Mouse (Mus musculus): ENCODE measurements around the gene Galntl5. TPM values are rescaled to one million over a fixed set of nuclear protein-coding genes. Genes with fewer than 3 reads are reported as not detected.

Galntl5 gene
- polyA plus RNA-seq, 1 experiment, result not detected

GRCm38 (mm10) chr5:25245806-25246472 is 64.7 kb downstream of the Galntl5 start:
- Histone ChIP-seq H3K4me3 (replicated peaks) (no peak overlapping the region), H3K27me3 (replicated peaks) (no peaks in the 10 kb centered on the region)
- TF ChIP-seq GATA1 (IDR thresholded peaks at IDR 0.05; ENCODE audit: borderline replicate concordance, low read length) (no peak), FLI1 (IDR thresholded peaks at IDR 0.05; ENCODE audit: low read length) (no peak)

GRCm38 (mm10) chr5:25246473-25246865 is 65.2 kb downstream of the Galntl5 start:
- H3K4me1 ChIP-seq, result peaks cover 7% of the 10 kb centered on the region
- no peaks in the 10 kb centered on the region for H3K27me3 ChIP-seq (replicated peaks)
- H3K36me3 ChIP-seq (replicated peaks; ENCODE audit: low read length), result peaks cover 14% of the 10 kb centered on the region
- TF ChIP-seq FLI1 (IDR thresholded peaks at IDR 0.05; ENCODE audit: low read length) (no peak), GATA1 (IDR thresholded peaks at IDR 0.05; ENCODE audit: borderline replicate concordance, low read length) (no peak)
- H3K4me3 ChIP-seq (replicated peaks), result no peak overlapping the region
- H3K9me3 ChIP-seq, result no peaks in the 10 kb centered on the region

More at GRCm38 (mm10) chr5:25245806-25246472, 64.7 kb downstream of the Galntl5 start:
- Histone ChIP-seq H3K9me3 (no peaks in the 10 kb centered on the region), H3K4me1 (peaks cover 7% of the 10 kb centered on the region), H3K36me3 (replicated peaks; ENCODE audit: low read length) (peaks cover 11% of the 10 kb centered on the region)

- peaks cover 20% of the 10 kb centered on the region for H3K36me3 ChIP-seq (replicated peaks; ENCODE audit: low read length)
- H3K9me3 ChIP-seq, result no peaks in the 10 kb centered on the region
- peaks cover 7% of the 10 kb centered on the region for H3K4me1 ChIP-seq
- TF ChIP-seq GATA1 (IDR thresholded peaks at IDR 0.05; ENCODE audit: borderline replicate concordance, low read length) (no peak), FLI1 (IDR thresholded peaks at IDR 0.05; ENCODE audit: low read length) (no peak)
- no peaks in the 10 kb centered on the region for H3K27me3 ChIP-seq (replicated peaks)
- no peak overlapping the region for H3K4me3 ChIP-seq (replicated peaks)
Measured at GRCm38 (mm10) chr5:25247036-25247435, 65.8 kb downstream of the Galntl5 start.

GRCm38 (mm10) chr5:25252423-25252822 is 71.2 kb downstream of the Galntl5 start:
- no peak overlapping the region for H3K4me3 ChIP-seq (replicated peaks)
- TF ChIP-seq GATA1 (IDR thresholded peaks at IDR 0.05; ENCODE audit: borderline replicate concordance, low read length), result no peak
- no peaks in the 10 kb centered on the region for H3K27me3 ChIP-seq (replicated peaks)
- H3K9me3 ChIP-seq, result no peaks in the 10 kb centered on the region
- H3K4me1 ChIP-seq, result 0 out of 2 replicates have a peak, but pooled peaks cover 4% of the 10 kb centered on the region
- peaks cover 58% of the 10 kb centered on the region for H3K36me3 ChIP-seq (replicated peaks; ENCODE audit: low read length)

- peaks cover 63% of the 10 kb centered on the region for H3K36me3 ChIP-seq (replicated peaks; ENCODE audit: low read length)
- H3K4me1 ChIP-seq, result 0 out of 2 replicates have a peak, but pooled peaks cover 4% of the 10 kb centered on the region
- no peaks in the 10 kb centered on the region for H3K9me3 ChIP-seq
- H3K4me3 ChIP-seq (replicated peaks), result no peak overlapping the region
- H3K27me3 ChIP-seq (replicated peaks), result no peaks in the 10 kb centered on the region
- TF ChIP-seq FLI1 (IDR thresholded peaks at IDR 0.05; ENCODE audit: low read length) (no peak), GATA1 (IDR thresholded peaks at IDR 0.05; ENCODE audit: borderline replicate concordance, low read length) (no peak)
Measured at GRCm38 (mm10) chr5:25252825-25253544, 71.7 kb downstream of the Galntl5 start.

- Histone ChIP-seq H3K4me1 (0 out of 2 replicates have a peak, but pooled peaks cover 4% of the 10 kb centered on the region), H3K36me3 (replicated peaks; ENCODE audit: low read length) (peaks cover 78% of the 10 kb centered on the region), H3K4me3 (replicated peaks) (no peak overlapping the region), H3K27me3 (replicated peaks) (no peaks in the 10 kb centered on the region), H3K9me3 (no peaks in the 10 kb centered on the region)
- TF ChIP-seq GATA1 (IDR thresholded peaks at IDR 0.05; ENCODE audit: borderline replicate concordance, low read length), result no peak
- TF ChIP-seq FLI1 (IDR thresholded peaks at IDR 0.05; ENCODE audit: low read length), result no peak
Measured at GRCm38 (mm10) chr5:25254491-25254890, 73.2 kb downstream of the Galntl5 start.

GRCm38 (mm10) chr5:25256686-25257085 is 75.4 kb downstream of the Galntl5 start:
- Histone ChIP-seq H3K4me3 (replicated peaks) (no peak overlapping the region), H3K4me1 (0 out of 2 replicates have a peak, but pooled peaks cover 4% of the 10 kb centered on the region), H3K9me3 (no peaks in the 10 kb centered on the region), H3K36me3 (replicated peaks; ENCODE audit: low read length) (peaks cover 72% of the 10 kb centered on the region), H3K27me3 (replicated peaks) (no peaks in the 10 kb centered on the region)
- TF ChIP-seq FLI1 (IDR thresholded peaks at IDR 0.05; ENCODE audit: low read length), result no peak
- no peak for TF ChIP-seq GATA1 (IDR thresholded peaks at IDR 0.05; ENCODE audit: borderline replicate concordance, low read length)

- H3K4me3 ChIP-seq (replicated peaks), result no peak overlapping the region
- H3K27me3 ChIP-seq (replicated peaks), result no peaks in the 10 kb centered on the region
- H3K9me3 ChIP-seq, result no peaks in the 10 kb centered on the region
- TF ChIP-seq GATA1 (IDR thresholded peaks at IDR 0.05; ENCODE audit: borderline replicate concordance, low read length) (no peak), FLI1 (IDR thresholded peaks at IDR 0.05; ENCODE audit: low read length) (no peak)
- H3K4me1 ChIP-seq, result no peaks in the 10 kb centered on the region
- peaks cover 80% of the 10 kb centered on the region for H3K36me3 ChIP-seq (replicated peaks; ENCODE audit: low read length)
Measured at GRCm38 (mm10) chr5:25261452-25261851, 80.2 kb downstream of the Galntl5 start.

GRCm38 (mm10) chr5:25262266-25262665 is 81.0 kb downstream of the Galntl5 start:
- Histone ChIP-seq H3K36me3 (replicated peaks; ENCODE audit: low read length) (peaks cover 80% of the 10 kb centered on the region), H3K9me3 (no peaks in the 10 kb centered on the region), H3K4me3 (replicated peaks) (no peak overlapping the region), H3K27me3 (replicated peaks) (no peaks in the 10 kb centered on the region), H3K4me1 (0 out of 2 replicates have a peak, but pooled peaks cover 3% of the 10 kb centered on the region)
- TF ChIP-seq GATA1 (IDR thresholded peaks at IDR 0.05; ENCODE audit: borderline replicate concordance, low read length), result no peak
- no peak for TF ChIP-seq FLI1 (IDR thresholded peaks at IDR 0.05; ENCODE audit: low read length)
